Mouse (Mus musculus) cerebellum, adult 2 months (tissue): ENCODE measurements around the gene Prkce. TPM values are rescaled to one million over a fixed set of nuclear protein-coding genes. Genes with fewer than 3 reads are reported as not detected.
A peak's percentile ranks its signal among the peaks of the same experiment; 100 is the strongest.

Source experiments
- DNase-seq, 2 experiments: peaks; one replicate each; pipeline ENCODE4 v3.0.0; 2021
- H3K27ac ChIP-seq: fragments of 200-500 bp; 2 replicates; pipeline ENCODE4 v1.5.1; 2012; ENCODE audit warnings: low read length, control low read depth, inconsistent platforms; ENCODE audit not compliant: insufficient read depth
- H3K27me3 ChIP-seq: fragments of 200-500 bp; 2 replicates; pipeline ENCODE4 v1.6.1; 2012; ENCODE audit warnings: inconsistent platforms, mild to moderate bottlenecking, low read length, moderate library complexity; ENCODE audit not compliant: control insufficient read depth, insufficient read depth
- H3K4me1 ChIP-seq: fragments of 200-500 bp; 2 replicates; pipeline ENCODE4 v1.6.1; 2011; ENCODE audit warnings: low read length; ENCODE audit not compliant: control insufficient read depth, insufficient read depth
- H3K4me3 ChIP-seq: fragments of 200-500 bp; replicated peaks from 2 replicates; pipeline ENCODE3; 2011; ENCODE audit warnings: mild to moderate bottlenecking, low read depth, low read length, control low read depth; ENCODE audit not compliant: insufficient read depth
- CTCF ChIP-seq: fragments of 200-500 bp; IDR thresholded peaks from 2 replicates; pipeline ENCODE4 v1.5.1; 2011; ENCODE audit warnings: low read depth, mild to moderate bottlenecking, control low read depth, low read length, moderate library complexity, borderline replicate concordance; ENCODE audit not compliant: insufficient read depth
- POLR2A ChIP-seq: fragments of 200-500 bp; IDR thresholded peaks from 2 replicates; pipeline ENCODE4 v1.6.1; 2011; ENCODE audit warnings: low read length, control low read depth, borderline replicate concordance; ENCODE audit not compliant: insufficient read depth
- WGBS: fragments of 180-500 bp; shearing (Covaris S2); methylation state at CpG from one replicate; pipeline ENCODE4 v1.1.7; 2018; 5-methylcytosine and 5-hydroxymethylcytosine counted together
- polyA plus RNA-seq: library from polyadenylated mRNA; depleted of rRNA; stranded (reverse); fragments of >200 nt; gene quantifications from 2 replicates; pipeline ENCODE4 v1.2.3, GENCODE M21; 2012; rRNA removed

Prkce gene
- polyA plus RNA-seq: 53.7 and 53.8 TPM in 2 replicates

DNA sequence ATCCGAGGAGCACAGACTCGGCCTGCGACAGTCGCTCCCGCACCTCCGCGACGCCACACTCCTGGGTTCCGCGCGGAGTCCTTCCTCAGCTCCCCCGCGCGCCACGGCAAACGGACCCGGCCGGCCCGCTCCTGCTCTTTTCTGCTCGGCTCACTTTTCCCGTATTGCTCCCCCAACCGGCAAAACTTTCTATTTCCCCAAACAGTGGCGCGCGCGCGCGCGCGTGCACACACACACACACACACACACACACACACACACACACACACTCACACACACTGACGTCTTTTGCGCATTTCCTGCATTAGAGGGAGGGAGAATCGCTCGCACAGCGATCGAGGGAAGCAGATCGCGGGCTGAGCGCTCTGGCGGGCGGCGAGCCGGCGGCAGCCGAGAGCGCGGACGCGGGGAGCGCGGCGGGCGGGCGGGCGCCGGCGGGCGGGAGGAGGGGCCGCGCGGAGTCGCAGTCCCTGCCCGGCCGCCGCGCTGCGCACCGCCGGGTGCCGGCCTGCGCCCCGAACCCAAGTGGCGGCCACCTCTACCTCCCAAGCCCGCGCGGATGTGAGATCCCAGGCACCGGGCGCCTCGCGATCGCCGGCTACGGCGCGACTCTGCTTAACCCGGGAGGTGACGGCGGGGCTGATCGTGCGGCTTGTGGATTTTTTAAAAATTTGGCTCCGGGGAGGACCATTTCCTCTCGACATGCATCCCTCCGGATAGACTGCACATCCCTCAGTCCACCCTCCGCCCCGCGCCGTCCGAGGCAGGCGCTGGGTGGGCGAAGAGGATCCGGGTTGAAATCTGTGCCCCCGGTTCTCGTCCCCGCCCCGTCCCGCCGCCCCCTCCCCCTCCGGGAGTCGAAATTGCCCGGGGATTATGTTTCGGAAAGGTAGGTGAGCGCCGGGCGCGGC is at the start of gene Prkce:
Gene Prkce, plus strand, starts transcription at position 466 of the 911 bp plus-strand sequence.
- peak; percentile 67 for TF ChIP-seq POLR2A
- no peak for TF ChIP-seq CTCF
- H3K4me1 ChIP-seq: peaks cover 11% of the 10 kb centered on the region
- under 1% methylated on average over 91 of the region's 115 CpGs for WGBS

DNA sequence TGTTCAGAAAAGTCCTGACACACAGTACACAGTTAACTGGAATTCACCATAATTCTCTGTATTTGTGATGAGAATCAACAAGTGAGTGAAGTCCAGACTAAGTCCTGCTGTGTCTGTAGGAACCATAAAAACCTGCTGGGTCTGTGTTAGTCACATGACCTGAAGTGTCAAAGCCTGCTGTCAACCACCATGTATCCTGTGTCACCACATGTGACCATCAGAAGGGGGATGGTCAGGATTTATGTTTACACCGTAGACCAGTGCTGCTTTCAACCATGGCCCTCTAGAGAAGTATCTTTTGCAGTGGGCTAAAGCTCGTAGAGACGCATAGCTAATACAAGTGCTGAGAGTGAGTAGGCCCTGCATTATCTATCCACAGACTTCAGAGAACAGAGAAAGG is 44.4 kb upstream of the Prkce start:
- 94% methylated on average over 3 of the region's 3 CpGs for WGBS

More for the DNA sequence above, at the start of gene Prkce:
- DNase-seq: peak; percentile 87
- no peaks in the 10 kb centered on the region for H3K27me3 ChIP-seq
- H3K27ac ChIP-seq: peak within 1 kb of the TSS; percentile 98
- peak within 1 kb of the TSS; percentile 67 for H3K4me3 ChIP-seq

DNA sequence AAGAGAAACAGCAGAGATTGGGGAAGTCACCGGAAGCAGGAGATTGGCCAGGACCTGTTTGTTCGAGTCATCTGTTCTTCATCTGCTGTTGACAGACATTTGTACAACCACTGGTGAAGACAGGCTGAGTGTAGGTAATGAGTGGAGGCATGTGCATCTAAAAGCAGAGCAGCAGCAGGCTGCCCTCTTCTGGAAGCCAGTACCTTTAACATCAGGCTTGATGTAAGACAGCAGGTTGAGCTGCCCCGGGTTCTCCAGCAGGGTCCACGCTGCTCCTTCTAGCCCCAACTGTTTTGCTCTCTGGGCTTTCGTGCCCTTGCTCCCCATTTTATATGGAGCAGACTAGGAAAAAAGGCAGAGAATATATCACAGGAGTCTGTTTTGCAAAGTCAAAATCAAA is 41.7 kb upstream of the Prkce start:
- H3K27me3 ChIP-seq: no peaks in the 10 kb centered on the region
- no peak for TF ChIP-seq POLR2A
- TF ChIP-seq CTCF: no peak
- DNase-seq: no peak
- WGBS: 87% methylated on average over 5 of the region's 5 CpGs
- no peak overlapping the region for H3K4me3 ChIP-seq
- H3K27ac ChIP-seq: no peak overlapping the region
- H3K4me1 ChIP-seq: no peaks in the 10 kb centered on the region

More for the DNA sequence above, 44.4 kb upstream of the Prkce start:
- H3K4me1 ChIP-seq: no peaks in the 10 kb centered on the region
- no peak overlapping the region for H3K27ac ChIP-seq
- no peaks in the 10 kb centered on the region for H3K27me3 ChIP-seq
- no peak for DNase-seq
- no peak overlapping the region for H3K4me3 ChIP-seq
- TF ChIP-seq CTCF (no peak), POLR2A (no peak)

DNA sequence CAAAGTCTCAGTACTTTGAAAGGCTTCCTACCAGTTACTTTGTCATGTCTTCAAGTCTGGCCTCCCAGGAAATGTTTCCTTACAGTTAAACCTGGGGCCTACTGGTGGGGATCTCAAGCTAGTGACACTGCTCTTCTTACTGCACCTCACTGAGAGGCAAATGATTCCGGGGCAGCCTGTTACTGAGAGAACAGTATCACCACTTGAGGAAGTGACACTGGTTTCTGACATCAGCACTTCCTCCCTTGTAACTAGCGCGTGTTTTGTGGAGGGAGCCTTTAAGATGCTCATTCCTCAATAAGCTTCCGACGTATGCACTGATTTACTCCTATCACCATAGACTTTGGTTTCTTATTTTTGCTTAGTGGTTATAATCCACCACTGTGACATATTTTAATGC is 39.4 kb upstream of the Prkce start:
- H3K27me3 ChIP-seq: no peaks in the 10 kb centered on the region
- no peaks in the 10 kb centered on the region for H3K4me1 ChIP-seq
- no peak overlapping the region for H3K4me3 ChIP-seq
- H3K27ac ChIP-seq: no peak overlapping the region
- no peak for TF ChIP-seq CTCF
- no peak for TF ChIP-seq POLR2A
- DNase-seq: no peak
- 98% methylated on average over 5 of the region's 5 CpGs for WGBS

DNA sequence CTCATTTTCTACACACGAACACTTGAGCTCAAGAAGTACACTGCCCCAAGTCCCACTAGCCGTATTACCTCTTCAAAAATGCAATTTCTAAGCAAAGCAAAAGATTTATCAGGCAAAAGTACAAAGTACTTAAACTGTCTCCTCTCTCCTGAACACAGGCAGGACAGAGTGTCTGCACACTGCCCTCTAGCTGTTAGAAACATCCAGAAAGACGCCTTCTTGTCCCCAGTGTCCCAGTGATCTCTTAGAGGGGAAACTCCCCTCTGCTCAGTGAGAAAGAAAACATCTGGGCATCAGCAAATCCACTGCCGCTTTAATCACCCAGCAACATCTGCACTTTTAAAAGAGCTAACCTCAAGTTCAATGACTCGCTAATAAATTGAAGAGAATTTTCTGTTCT is 35.1 kb upstream of the Prkce start:
- Histone ChIP-seq H3K27me3 (no peaks in the 10 kb centered on the region), H3K4me1 (no peaks in the 10 kb centered on the region), H3K4me3 (no peak overlapping the region), H3K27ac (no peak overlapping the region)
- TF ChIP-seq POLR2A (no peak), CTCF (no peak)
- no peak for DNase-seq
- WGBS: 85% methylated on average over 5 of the region's 5 CpGs

DNA sequence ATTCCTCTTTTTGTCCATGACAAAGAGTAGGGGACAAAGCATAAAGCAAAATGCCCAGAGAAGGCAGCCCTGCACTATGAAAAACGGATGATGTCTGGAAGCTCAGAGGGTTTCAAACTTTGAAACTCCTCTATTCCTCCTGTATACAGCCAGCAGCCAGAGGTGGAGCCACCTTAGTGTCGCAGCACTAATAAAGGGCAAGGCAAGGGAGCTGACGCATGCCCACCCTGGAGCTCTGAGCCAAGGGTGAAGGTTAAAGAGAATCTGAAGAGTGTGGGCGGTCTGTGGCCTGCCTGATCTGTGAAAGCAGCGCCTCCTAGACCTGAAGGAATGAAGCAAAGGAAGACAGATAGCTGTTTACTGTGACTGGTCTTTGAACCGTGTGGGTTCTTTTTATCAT is 33.1 kb upstream of the Prkce start:
- H3K27ac ChIP-seq: no peak overlapping the region
- no peak overlapping the region for H3K4me3 ChIP-seq
- no peak for TF ChIP-seq CTCF
- no peak for TF ChIP-seq POLR2A
- DNase-seq: no peak
- no peaks in the 10 kb centered on the region for H3K27me3 ChIP-seq
- WGBS: 91% methylated on average over 6 of the region's 6 CpGs
- H3K4me1 ChIP-seq: no peaks in the 10 kb centered on the region

DNA sequence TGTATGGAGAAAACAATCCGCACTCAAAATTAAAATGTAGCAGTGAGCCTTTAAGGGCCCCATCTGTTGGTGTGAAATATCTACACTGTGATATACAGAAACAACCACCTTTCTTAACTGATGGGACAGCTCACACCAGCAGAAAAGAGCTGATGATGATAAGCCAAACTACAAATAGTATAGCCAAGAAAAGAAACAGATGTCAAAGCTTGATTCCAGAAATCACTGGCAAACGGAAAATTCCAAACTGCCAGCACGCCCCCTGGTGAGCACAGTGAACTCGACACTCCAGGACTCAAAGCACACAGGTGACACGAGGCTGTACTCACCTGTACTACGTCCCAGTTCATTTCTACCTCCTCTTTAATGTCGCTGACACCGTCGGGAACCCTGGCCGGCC is 31.8 kb upstream of the Prkce start:
- TF ChIP-seq POLR2A (no peak), CTCF (no peak)
- H3K4me1 ChIP-seq: no peaks in the 10 kb centered on the region
- no peak for DNase-seq
- WGBS: 62% methylated on average over 10 of the region's 10 CpGs
- H3K27ac ChIP-seq: no peak overlapping the region
- H3K27me3 ChIP-seq: no peaks in the 10 kb centered on the region
- H3K4me3 ChIP-seq: no peak overlapping the region

DNA sequence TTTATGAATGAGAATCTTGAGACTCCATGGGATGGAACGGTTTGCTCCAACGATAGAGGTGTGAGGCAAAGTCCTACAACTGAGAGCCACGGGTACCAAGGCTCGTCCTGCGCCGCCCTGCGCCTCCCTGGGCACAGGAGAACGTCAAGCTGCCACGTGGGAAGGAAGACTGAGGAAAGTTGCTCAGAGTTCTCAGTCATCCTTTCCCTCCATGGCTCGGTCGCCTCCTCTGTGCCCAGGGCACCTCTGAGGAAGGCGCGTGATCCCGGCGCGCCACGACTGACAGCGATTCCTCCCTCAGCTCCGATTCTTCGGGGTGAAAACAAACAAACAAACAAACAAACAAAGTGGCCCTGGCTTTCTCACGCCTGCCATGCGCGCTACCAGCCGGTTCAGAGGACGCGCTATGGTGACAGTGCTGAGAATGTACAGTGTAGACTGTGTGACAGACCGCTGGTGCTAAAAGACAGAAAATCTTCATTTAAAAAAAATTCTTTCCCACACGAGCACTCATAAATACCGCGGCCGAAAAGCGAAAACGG is 23.0 kb upstream of the Prkce start:
- no peak for TF ChIP-seq CTCF
- no peak for TF ChIP-seq POLR2A
- Histone ChIP-seq H3K27me3 (no peaks in the 10 kb centered on the region), H3K4me3 (peak overlapping the region; percentile 86), H3K27ac (no peak overlapping the region), H3K4me1 (no peaks in the 10 kb centered on the region)
- DNase-seq: no peak
- WGBS: under 1% methylated on average over 33 of the region's 33 CpGs
